Mouse (Mus musculus) forebrain, postnatal 0 days (tissue): ENCODE data around the gene Srebf1. TPM values are rescaled to one million over a fixed set of nuclear protein-coding genes. Genes with fewer than 3 reads are reported as not detected.
A peak's percentile ranks its signal among the peaks of the same experiment; 100 is the strongest.

Experiments used
- ATAC-seq: fragments of 200-750 bp; cut with Nextera tagmentation; 2 replicates; pipeline ENCODE4 v1.8.0; 2017; ENCODE audit warnings: mild to moderate bottlenecking, moderate library complexity
- DNase-seq: peaks from one replicate; pipeline ENCODE4 v3.0.0-alpha.2; 2015
- H3K27ac ChIP-seq: fragments of 300-500 bp; sonication (generic); 2 replicates; pipeline ENCODE4 v1.5.1; 2014; ENCODE audit warnings: low read depth, mild to moderate bottlenecking, antibody characterized with exemption, low read length, moderate library complexity, mixed read lengths
- H3K27me3 ChIP-seq: fragments of 300-500 bp; sonication (generic); 2 replicates; pipeline ENCODE4 v1.6.1; 2014; ENCODE audit warnings: mild to moderate bottlenecking, low read length, mixed read lengths; ENCODE audit not compliant: insufficient read depth
- H3K36me3 ChIP-seq: fragments of 300-500 bp; sonication (generic); 2 replicates; pipeline ENCODE4 v1.6.1; 2014; ENCODE audit warnings: mild to moderate bottlenecking, moderate library complexity; ENCODE audit not compliant: insufficient read depth
- H3K4me1 ChIP-seq: fragments of 300-500 bp; sonication (generic); 2 replicates; pipeline ENCODE4 v1.6.1; 2014; ENCODE audit warnings: antibody characterized with exemption; ENCODE audit not compliant: insufficient read depth
- H3K4me2 ChIP-seq: fragments of 300-500 bp; sonication (generic); 2 replicates; pipeline ENCODE4 v1.6.1; 2014; ENCODE audit warnings: low read depth, mild to moderate bottlenecking, moderate library complexity
- H3K4me3 ChIP-seq: fragments of 300-500 bp; sonication (generic); 2 replicates; pipeline ENCODE4 v1.5.1; 2014; ENCODE audit warnings: low read depth, low read length, mixed read lengths
- H3K9ac ChIP-seq: fragments of 300-500 bp; sonication (generic); 2 replicates; pipeline ENCODE4 v1.6.1; 2014; ENCODE audit warnings: mild to moderate bottlenecking
- H3K9me3 ChIP-seq: fragments of 300-500 bp; sonication (generic); 2 replicates; pipeline ENCODE4 v1.6.1; 2016; ENCODE audit warnings: low read length
- CTCF ChIP-seq: sonication (generic); IDR thresholded peaks from 2 replicates; pipeline ENCODE4 v1.5.1; 2016; ENCODE audit warnings: antibody characterized with exemption, control low read depth, low read depth
- WGBS: fragments of 180-500 bp; shearing (Covaris S2); extraction: QIAGEN DNeasy Blood & Tissue Kit; methylation state at CpG from one replicate; pipeline ENCODE4 v1.1.7; 2014; 5-methylcytosine and 5-hydroxymethylcytosine counted together
- polyA plus RNA-seq: library from polyadenylated mRNA; unstranded; fragments of >200 nt; fragmentation: Nextera tagmentation; extraction: Ambion mirVana; gene quantifications from 2 replicates; pipeline ENCODE4 v1.2.1, GENCODE M21; 2015
- total RNA-seq: library from RNA; depleted of rRNA; stranded (reverse); fragments of >200 nt; gene quantifications from 2 replicates; pipeline ENCODE4 v1.2.3, GENCODE M21; 2014

The Srebf1 gene
- total and polyA plus RNA-seq, 2 experiments from 2014 or later: 32.8 to 70.7 TPM

GRCm38 (mm10) chr11:60219609-60220008 is 2.8 kb downstream of the Srebf1 start:
- no peak overlapping the region for H3K27ac ChIP-seq
- H3K27me3 ChIP-seq: no peaks in the 10 kb centered on the region
- WGBS: 49% methylated on average over 8 of the region's 8 CpGs
- DNase-seq (no peak), ATAC-seq (no peak)
- peaks cover 9% of the 10 kb centered on the region; the same call in 1 of the 2 replicates for H3K4me1 ChIP-seq
- no peaks in the 10 kb centered on the region for H3K36me3 ChIP-seq
- H3K4me3 ChIP-seq: peak overlapping the region; percentile 54; the same call in 1 of the 2 replicates
- peak overlapping the region; percentile 66 for H3K4me2 ChIP-seq
- H3K9ac ChIP-seq: peak overlapping the region; percentile 53; the same call in 1 of the 2 replicates
- no peaks in the 10 kb centered on the region for H3K9me3 ChIP-seq
- TF ChIP-seq CTCF: no peak

- Histone ChIP-seq H3K9ac (no peak overlapping the region), H3K4me1 (peaks cover 7% of the 10 kb centered on the region; the same call in 1 of the 2 replicates), H3K36me3 (no peaks in the 10 kb centered on the region), H3K27me3 (no peaks in the 10 kb centered on the region), H3K4me3 (no peak overlapping the region), H3K27ac (no peak overlapping the region), H3K9me3 (no peaks in the 10 kb centered on the region), H3K4me2 (no peak overlapping the region)
- no peak for ATAC-seq
- TF ChIP-seq CTCF: no peak
- WGBS: 94% methylated on average over 7 of the region's 7 CpGs
- DNase-seq: no peak
These were observed 4.9 kb downstream of the Srebf1 start for GRCm38 (mm10) chr11:60217467-60217866.

GRCm38 (mm10) chr11:60216671-60217070 is 5.7 kb downstream of the Srebf1 start:
- Histone ChIP-seq H3K9me3 (no peaks in the 10 kb centered on the region), H3K36me3 (no peaks in the 10 kb centered on the region), H3K4me2 (no peak overlapping the region), H3K4me3 (no peak overlapping the region), H3K27me3 (no peaks in the 10 kb centered on the region), H3K9ac (no peak overlapping the region), H3K27ac (no peak overlapping the region), H3K4me1 (peaks cover 3% of the 10 kb centered on the region; the same call in 1 of the 2 replicates)
- DNase-seq (no peak), ATAC-seq (no peak)
- no peak for TF ChIP-seq CTCF
- 93% methylated on average over 1 of the region's 1 CpGs for WGBS

- no peak overlapping the region for H3K4me3 ChIP-seq
These were observed 9.1 kb downstream of the Srebf1 start for GRCm38 (mm10) chr11:60213266-60213665.

GRCm38 (mm10) chr11:60211761-60212160 is 10.6 kb downstream of the Srebf1 start:
- H3K27ac ChIP-seq: no peak overlapping the region
- no peak overlapping the region for H3K4me2 ChIP-seq
- no peaks in the 10 kb centered on the region for H3K27me3 ChIP-seq
- 53% methylated on average over 12 of the region's 12 CpGs for WGBS
- no peak overlapping the region for H3K9ac ChIP-seq
- DNase-seq (no peak), ATAC-seq (no peak)
- H3K4me3 ChIP-seq: no peak overlapping the region
- peaks cover under 1% of the 10 kb centered on the region; the same call in 1 of the 2 replicates for H3K36me3 ChIP-seq
- TF ChIP-seq CTCF: no peak
- H3K4me1 ChIP-seq: peaks cover 24% of the 10 kb centered on the region
- H3K9me3 ChIP-seq: no peaks in the 10 kb centered on the region

More at GRCm38 (mm10) chr11:60213266-60213665, 9.1 kb downstream of the Srebf1 start:
- Histone ChIP-seq H3K27me3 (no peaks in the 10 kb centered on the region), H3K27ac (no peak overlapping the region), H3K4me1 (peaks cover 18% of the 10 kb centered on the region), H3K9me3 (no peaks in the 10 kb centered on the region), H3K4me2 (no peak overlapping the region), H3K36me3 (no peaks in the 10 kb centered on the region), H3K9ac (no peak overlapping the region)
- DNase-seq (no peak), ATAC-seq (no peak)
- 59% methylated on average over 6 of the region's 6 CpGs for WGBS
- TF ChIP-seq CTCF: no peak

- peaks cover 24% of the 10 kb centered on the region for H3K4me1 ChIP-seq
- H3K4me3 ChIP-seq: no peak overlapping the region
- H3K27me3 ChIP-seq: no peaks in the 10 kb centered on the region
- no peak overlapping the region for H3K4me2 ChIP-seq
- ATAC-seq (no peak), DNase-seq (no peak)
- no peaks in the 10 kb centered on the region for H3K9me3 ChIP-seq
- WGBS: 58% methylated on average over 3 of the region's 3 CpGs
- no peak overlapping the region for H3K9ac ChIP-seq
- peaks cover 7% of the 10 kb centered on the region; the same call in 1 of the 2 replicates for H3K36me3 ChIP-seq
- no peak for TF ChIP-seq CTCF
- H3K27ac ChIP-seq: 0 out of 2 replicates have a peak overlapping the region, but pooled peaks have one; percentile 82
These were observed 11.2 kb downstream of the Srebf1 start for GRCm38 (mm10) chr11:60211152-60211551.

GRCm38 (mm10) chr11:60210305-60210724 is 12.1 kb downstream of the Srebf1 start:
- Histone ChIP-seq H3K9ac (peak overlapping the region; percentile 51), H3K36me3 (peaks cover 15% of the 10 kb centered on the region), H3K4me2 (peak overlapping the region; percentile 65), H3K4me1 (peaks cover 24% of the 10 kb centered on the region), H3K9me3 (no peaks in the 10 kb centered on the region), H3K27ac (peak overlapping the region; percentile 82), H3K27me3 (no peaks in the 10 kb centered on the region), H3K4me3 (peak overlapping the region; percentile 41)
- ATAC-seq: peak; percentile 91
- DNase-seq: peak; percentile 92
- 2% methylated on average over 47 of the region's 47 CpGs for WGBS
- no peak for TF ChIP-seq CTCF
